Mouse (Mus musculus): Measurements from ENCODE around the gene Hydin. TPM values are rescaled to one million over a fixed set of nuclear protein-coding genes. Genes with fewer than 3 reads are reported as not detected.
"Not testable (repeated sequence)": the region's sequence is repeated elsewhere in the genome, so short reads cannot be mapped to it uniquely, and the experiment has no call there.

The Hydin gene
- total RNA-seq, 2 experiments from 2014 or later: 0.08 TPM

DNA sequence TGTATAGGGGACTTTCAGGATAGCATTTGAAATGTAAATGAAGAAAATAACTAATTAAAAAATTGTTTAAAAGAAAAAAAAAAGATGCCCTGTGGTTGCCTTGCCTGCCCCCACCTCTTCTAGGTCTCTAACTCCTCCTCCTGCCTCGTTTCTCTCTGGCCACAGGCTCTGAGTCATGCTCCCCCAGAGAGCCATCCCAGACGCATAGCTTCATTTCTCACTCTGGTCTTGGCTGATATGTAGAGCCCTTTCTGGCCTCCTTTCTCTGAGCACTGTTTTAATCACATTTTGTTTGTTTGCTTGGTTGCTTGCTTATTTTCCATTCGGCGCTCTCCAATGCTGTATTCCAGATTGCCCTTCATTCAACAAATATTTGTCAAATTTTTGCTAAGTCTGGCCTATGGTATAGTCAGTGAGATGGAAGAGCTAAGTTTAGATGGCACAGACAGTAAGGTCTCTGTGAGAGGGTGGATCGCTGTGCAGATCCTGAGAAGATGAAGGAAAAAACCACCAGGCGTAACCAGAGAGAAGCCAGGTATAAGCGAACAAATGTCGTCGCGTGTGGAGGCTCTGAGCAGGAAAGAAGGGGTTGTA is 57.3 kb downstream of the Hydin start:
- intact Hi-C loops (cut with DNase I): no loop called here
- no peak for DNase-seq (ENCODE audit: low spot score)

DNA sequence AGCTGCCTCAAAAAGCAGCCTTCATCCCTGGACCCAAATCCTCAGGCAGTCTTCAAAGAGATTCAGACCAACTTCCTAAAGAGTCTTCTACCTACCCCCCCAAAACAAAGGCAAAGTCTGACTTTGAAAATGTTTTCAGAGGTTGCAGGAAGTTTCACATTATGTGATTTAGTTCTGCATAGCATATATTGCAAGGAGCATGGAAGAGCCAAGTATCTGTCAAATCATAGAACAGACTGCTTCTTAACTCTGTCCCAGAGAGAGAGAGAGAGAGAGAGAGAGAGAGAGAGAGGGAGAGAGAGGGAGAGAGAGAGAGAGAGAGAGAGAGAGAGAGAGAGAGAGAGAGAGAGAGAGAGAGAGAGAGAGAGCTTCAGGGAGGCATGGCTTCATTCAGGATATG is 60.3 kb downstream of the Hydin start:
- intact Hi-C loops (cut with DNase I); DNase-seq (ENCODE audit: low spot score): not testable (repeated sequence)

DNA sequence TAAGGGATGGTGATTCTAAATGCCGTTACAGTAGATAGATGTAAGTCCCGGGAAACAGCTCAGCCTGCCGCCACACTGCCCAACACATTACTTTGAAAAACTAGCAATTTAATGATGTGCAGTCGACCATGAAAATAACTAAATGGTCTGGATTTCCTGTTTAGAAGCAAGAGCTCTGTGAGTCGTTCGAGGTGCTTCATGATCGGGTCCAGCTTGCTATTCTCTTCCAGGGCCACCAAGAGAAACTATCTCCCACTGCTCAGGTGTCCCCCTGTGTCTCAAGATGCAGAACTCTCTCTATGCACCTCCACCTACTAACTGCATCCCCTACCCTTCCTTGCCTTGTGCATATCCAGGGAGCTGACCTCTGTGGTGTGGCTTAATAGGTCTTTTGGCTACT is 66.6 kb downstream of the Hydin start:
- intact Hi-C loops (cut with DNase I): no loop called here
- DNase-seq (ENCODE audit: low spot score): no peak

DNA sequence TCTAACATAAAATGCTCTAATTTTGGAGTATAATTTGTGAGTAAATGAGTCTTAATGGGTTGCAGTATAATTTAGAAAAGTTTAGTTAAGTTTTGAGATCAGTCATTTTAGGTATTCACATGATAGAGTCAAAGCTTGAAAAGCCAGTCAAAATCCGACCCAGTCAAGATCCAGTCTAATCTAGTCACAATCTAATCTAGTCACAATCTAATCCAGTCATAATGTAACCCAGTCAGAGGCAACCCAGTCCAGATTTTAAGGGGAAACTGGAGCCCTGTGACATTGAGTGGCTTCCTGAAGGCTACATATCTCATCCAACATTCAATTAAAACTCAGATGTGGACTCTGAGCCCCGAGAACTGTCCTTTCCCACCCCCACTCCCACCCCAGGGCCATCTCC is 72.7 kb downstream of the Hydin start:
- no peak for DNase-seq (ENCODE audit: low spot score)
- intact Hi-C loops (cut with DNase I): no loop called here

DNA sequence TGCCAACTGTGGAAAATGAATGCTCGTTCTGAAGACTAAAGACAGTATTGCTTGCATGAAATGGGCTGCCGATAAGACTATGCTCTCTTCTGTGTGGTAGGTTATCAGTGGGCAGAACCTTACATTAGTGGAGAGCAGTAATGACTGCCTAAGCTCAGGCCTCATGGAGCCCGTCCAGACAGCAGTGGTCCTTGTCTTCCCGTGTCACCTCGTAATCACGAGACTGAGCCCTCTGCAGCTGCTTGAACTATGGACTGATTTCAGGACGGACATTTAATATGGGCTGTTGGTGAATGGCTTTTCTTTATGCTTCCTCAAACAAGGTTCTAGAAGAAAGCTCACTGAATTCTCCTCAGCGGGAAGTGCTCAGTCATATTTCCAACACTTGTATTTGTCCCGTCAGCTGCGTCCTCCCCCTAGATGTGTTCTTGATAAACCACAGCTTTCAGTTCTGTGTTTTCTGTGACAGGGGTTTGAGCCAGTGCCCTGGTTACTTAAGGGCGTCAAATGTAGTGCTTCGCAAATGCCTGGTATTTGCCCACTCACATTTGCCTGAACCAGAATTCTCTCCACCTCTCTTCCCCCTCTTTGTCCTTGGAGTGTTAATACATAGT is 73.4 kb downstream of the Hydin start:
- intact Hi-C loops (cut with DNase I): no loop called here
- DNase-seq (ENCODE audit: low spot score): no peak

DNA sequence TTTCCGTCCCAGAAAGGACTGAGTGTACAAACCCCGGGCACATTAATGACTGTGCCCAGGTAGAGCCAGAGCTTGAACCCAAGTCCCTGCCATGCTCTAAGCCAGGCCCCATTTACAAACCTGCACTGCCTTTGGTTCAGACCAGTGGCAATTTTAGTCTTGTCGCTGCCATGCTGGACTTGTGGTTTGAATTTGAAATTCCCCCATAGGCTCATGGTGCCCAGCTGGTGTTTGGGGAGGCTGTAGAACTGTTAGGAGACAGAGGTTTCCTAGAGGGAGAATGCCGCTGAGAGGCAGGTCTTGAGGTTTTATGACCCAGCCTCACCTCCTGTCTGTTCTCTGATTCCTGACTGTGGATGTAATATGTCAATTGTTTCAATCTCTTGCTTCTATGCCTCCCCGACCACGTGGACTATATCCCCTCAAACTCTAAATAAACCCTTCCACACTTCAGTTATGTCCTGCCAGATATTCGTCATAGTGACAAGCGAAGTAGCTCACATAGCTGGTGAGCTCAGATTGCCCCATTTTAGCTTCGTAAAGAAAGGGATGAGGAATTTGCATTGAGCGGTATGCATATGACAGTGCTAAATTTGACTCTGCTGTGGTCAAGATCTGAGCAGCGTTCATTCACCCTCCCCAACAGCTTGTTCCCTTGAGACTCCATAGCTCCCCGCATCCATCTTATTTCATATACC is 79.1 kb downstream of the Hydin start:
- DNase-seq (ENCODE audit: low spot score): no peak
- intact Hi-C loops (cut with DNase I): no loop called here

DNA sequence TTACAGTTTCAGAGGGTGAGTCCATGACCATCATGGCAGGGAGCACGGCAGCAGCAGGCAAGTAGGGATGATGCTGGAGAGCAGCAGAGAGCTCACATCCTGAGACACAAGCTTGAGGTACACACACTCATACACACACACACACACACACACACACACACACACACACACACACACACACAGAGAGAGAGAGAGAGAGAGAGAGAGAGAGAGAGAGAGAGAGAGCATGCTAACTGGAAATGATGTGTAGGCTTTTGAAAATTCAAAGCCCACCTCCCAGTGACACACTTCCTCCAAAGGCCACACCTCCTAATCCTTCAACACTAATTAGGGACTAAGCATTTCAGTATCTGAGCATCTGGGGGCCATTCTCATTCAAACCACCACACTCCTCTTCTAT is 80.1 kb downstream of the Hydin start:
- intact Hi-C loops (cut with DNase I): no loop called here

DNA sequence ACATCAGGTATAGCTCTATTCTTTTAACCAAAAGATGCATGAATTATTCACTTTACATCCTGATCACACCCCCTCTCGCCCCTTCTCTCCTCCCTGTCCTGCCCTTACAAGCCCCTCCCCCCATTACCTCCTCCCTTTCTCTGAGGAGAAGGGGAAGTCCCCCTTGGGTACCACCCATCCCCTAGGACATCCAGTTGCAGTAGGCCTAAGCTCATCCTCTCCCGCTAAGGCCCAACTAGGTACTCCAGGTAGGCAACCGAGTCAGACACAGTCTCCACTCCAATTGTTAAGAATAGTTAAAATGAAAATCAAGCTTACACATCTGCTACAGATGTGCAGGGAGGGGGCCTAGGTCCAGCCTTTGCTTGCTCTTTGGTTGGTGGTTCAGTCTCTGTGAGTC is 83.9 kb downstream of the Hydin start:
- intact Hi-C loops (cut with DNase I): no loop called here
- DNase-seq (ENCODE audit: low spot score): no peak

More for the DNA sequence above, 80.1 kb downstream of the Hydin start:
- no peak for DNase-seq (ENCODE audit: low spot score)

DNA sequence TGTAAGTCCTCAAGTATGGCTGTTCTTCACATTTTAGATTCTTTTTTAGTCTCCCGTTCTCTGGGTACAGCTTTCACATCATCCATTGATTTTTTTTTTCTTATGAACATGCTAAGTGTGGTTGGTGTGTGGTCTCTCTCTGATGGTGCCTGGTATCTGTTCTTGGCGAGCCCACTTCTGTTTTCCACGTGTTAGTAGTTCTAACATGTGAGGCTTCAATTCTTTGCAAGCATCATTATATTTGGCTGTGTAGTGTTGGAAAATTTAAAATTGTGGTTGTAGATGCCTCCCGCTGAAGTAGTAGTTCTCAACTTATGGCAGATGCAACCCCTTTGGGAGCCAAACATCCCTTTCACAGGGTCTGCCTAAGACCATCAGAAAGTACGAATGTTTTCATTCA is 85.1 kb downstream of the Hydin start:
- no peak for DNase-seq (ENCODE audit: low spot score)
- intact Hi-C loops (cut with DNase I): no loop called here

DNA sequence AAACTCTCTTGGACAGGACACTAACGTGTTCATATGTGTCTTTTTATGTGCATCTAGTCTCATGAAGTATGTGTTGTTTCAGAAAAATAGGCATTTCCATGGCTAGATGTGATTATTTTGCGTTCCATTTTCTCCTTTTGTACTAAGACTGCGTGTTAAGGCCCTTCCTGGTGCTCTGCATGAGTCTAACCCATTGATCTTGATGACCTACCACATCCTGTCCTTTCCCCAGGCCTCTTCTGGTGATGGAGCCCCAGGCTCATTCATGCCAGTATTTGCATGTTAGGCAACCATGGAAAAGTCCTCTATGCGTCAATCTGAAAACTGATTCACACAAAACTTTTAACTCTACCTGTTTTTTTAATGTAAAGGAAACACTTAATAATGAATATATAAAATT is 96.2 kb downstream of the Hydin start:
- intact Hi-C loops (cut with DNase I): no loop called here
- no peak for DNase-seq (ENCODE audit: low spot score)

DNA sequence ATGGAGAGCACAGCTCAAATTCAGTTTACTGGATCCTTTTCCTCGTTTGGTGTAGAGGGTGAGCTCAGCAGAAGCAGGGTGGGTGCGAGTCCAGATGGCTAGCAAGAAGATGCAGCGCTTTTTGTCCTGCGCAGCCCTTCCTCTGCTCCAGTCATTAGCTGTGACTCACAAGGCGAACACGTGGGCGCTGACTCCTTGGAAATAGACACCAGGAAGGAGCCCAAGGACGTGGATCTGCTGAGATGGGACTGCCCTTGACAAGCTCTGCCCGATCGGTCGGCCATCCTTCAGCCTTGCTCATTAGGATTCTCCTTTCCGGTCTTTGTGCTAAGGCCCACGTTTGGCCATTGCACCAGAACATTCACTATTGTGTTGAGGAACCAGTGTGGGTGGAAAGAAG is 106.1 kb downstream of the Hydin start:
- DNase-seq (ENCODE audit: low spot score): no peak
- intact Hi-C loops (cut with DNase I): no loop called here

DNA sequence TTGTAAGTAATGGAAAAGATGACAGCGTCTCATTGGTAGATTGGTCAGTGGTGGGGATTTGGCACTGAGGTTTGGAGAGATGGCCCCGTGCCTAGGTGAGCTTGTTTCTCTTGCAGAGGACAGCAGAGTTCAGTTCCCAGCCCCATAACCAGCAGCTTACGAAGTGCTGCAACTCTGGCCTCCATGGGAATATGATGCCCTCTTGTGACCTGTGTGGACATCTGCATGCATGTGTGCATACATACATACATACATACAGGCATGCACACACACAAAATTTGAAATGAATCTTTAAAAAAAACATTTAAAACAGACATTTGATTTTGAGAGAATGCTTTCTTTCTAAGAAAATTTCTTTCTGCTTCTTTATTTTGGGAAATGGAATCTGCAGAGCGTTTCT is 106.9 kb downstream of the Hydin start:
- intact Hi-C loops (cut with DNase I): no loop called here
- DNase-seq (ENCODE audit: low spot score): no peak

DNA sequence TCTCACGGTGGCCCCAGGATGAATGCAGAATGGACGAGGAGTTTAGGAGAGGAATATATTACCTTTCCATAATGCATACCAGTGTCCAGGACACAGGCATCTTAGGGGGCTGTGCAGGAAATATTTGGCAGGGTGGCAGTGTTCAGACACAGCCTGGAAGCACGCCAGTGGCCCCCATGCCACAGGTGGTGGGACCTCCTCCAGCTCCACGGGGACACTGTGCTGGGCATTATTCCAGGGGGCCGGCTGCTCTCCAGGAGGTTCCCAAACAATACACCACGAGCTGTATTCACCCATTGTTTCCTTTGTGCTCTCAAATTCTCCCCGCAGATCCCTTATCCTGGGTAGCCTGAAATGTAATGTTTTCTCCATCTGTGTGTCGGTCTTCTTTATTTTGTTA is 116.0 kb downstream of the Hydin start:
- DNase-seq (ENCODE audit: low spot score): no peak
- intact Hi-C loops (cut with DNase I): no loop called here

DNA sequence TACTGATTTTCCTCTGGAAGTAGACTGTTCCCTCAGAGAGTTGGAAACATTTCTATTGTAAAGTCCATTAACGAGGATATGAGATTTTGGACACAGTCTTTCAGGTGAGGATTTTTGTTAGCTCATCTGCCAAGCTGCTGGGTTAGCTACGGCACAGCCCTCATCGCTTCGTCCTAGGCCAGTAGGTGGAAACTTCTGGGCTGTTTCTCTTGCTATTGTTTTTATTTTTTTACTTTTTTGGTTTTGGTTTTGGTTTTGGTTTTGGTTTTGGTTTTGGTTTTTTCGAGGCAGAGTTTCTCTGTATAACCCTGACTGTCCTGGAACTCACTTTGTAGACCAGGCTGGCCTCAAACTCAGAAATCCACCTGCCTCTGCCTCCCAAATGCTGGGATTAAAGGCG is 117.9 kb downstream of the Hydin start:
- DNase-seq (ENCODE audit: low spot score); intact Hi-C loops (cut with DNase I): not testable (repeated sequence)

DNA sequence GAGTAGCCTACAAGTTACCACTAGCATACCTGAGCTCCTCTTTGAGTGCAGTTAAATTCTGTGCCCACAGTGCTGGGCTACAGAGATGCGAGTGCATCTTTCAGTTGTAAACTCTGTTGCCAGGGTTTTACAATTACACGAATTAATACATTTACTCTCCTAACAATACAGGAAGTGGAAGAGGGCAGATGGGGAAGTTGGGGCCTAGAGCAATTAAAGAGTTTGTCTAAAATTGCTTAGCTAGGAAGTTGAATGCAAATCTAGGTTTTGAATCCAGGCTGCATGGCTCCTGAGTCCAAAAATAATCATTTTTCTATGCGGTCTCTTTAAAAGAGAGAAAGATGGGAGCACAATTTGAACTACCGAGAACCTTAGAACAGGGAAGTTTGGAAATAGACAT is 128.9 kb downstream of the Hydin start:
- intact Hi-C loops (cut with DNase I): no loop called here
- no peak for DNase-seq (ENCODE audit: low spot score)

DNA sequence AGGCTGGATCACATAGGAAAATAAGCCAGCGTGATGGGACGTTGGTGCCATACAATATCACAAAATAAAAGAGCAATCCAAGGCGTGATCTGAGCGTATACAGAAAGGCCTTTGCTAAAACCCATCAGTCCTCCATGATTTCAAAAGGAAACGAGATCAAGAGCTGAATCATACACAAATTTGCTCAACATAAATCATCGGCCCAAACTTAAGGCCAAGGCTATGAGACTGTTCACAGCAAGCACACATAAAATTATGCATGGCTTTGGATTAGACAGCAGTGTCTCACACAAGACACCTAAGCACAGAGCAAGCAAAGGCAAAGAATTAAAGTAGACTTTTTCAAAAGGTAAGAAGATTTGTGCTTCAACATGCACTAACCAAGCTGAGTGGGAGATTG is 133.8 kb downstream of the Hydin start:
- DNase-seq (ENCODE audit: low spot score): no peak
- intact Hi-C loops (cut with DNase I): no loop called here

DNA sequence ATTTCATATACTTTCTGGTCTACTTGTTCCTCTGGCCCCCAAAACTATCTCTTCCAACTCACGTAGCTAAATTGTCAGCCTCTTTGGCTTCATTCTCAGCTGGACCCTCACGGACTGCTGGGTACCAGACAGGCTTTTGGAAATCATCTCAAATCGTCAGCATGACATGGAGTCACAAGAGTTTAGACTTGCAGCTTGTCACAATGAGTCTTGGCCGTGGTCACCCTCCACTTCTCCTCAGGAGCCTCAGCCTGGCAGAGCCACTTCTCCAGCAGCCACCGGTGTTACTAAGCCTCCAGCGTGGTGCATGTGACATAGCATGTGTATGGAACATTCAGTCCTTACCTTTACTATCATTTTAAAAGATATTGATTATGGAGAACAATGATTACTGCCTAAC is 135.5 kb downstream of the Hydin start:
- no peak for DNase-seq (ENCODE audit: low spot score)
- intact Hi-C loops (cut with DNase I): no loop called here

DNA sequence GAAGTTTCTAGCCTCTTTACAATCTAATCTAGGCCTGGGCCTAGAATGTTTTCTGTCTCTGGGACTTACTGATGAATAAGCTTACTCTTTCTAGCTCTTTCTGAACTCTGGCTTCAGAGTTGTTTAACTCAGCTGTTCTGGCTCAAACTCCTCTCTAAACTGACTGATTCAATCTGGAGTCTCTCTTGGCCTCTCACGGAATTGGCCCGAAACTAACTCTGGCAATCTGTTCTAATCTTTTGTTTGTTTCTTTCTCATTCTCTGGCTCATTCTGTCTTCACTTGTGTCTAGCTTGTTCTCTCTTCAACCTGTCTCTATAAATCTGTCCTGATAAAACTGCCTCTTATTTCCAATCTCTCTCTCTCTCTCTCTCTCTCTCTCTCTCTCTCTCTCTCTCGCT is 137.7 kb downstream of the Hydin start:
- DNase-seq (ENCODE audit: low spot score): no peak
- intact Hi-C loops (cut with DNase I): no loop called here

DNA sequence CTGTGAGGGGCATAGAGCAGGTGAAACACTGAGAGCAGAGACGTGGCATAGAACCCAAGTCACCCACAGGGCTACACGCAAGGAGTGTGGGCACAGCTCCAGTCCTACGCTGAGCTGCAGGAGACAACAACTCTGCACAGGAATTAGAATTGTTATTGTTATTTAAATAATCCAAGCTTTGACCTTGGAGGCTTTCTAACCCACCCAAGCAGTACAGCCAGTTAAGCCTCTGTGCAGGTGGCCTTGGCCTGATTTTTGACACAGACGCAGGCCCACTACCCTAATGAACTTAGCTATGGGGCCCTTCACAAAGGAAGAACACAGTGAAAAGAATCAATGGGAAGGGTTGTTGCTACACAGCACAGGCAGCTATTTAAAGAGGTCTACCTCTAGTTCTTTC is 148.3 kb downstream of the Hydin start:
- intact Hi-C loops (cut with DNase I): no loop called here

DNA sequence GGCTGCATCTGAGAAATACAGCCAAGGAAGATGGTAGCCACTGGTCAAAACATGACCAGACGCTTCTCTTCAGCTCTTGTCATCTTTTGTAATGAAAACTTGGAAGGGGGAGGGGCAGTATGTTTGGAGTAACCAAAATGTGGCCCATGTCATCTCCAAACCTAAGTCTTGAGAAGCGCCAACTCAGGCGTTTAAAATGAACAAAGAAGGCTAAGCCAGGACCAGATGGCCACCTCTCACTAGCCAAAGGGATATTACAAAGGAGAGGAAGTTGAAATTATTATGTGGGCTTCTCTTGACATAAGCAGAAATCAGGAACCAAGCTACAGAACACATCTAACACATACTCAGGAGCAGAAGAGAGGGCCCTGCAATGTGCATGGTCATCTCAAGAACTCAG is 150.2 kb downstream of the Hydin start:
- intact Hi-C loops (cut with DNase I): no loop called here
- no peak for DNase-seq (ENCODE audit: low spot score)

More for the DNA sequence above, 148.3 kb downstream of the Hydin start:
- no peak for DNase-seq (ENCODE audit: low spot score)

DNA sequence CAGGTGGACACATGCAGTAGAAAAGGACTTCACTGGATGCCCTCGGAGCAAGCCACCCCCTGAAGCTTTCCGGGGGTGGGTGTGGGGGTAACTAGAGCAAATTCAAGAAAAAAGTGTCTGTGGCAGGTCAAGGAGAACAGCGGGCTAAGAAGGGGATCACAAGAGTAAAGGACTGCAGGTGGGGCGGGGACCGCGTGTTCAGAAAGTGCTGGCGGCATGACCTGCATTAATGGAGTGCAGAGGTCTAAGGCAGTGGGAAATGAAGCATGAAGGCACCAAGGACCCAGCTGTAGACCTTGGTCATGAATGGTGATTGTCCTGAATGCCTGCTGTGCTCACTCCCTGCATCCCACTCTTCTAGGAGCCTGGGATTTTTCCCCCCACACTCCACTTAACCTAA is 151.0 kb downstream of the Hydin start:
- DNase-seq (ENCODE audit: low spot score): no peak
- intact Hi-C loops (cut with DNase I): no loop called here

DNA sequence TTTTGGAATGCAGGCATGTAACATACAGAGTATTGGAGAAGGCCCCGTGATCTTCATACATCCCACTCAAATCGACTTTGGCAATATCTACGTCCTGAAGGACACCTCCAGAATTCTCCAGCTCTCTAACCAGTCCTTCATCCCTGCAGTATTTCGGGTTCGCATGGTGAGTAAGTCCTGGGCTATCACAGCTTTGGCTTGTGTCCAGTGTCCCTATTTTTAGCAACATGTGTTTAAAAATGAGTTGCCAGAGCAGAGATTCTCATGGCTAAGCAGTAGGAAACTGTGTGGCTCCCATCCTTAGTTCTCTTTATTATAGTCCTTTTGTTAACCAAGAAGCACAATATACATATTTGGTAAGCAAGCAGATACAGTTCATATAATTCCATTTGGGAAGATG is 152.9 kb downstream of the Hydin start:
- DNase-seq (ENCODE audit: low spot score): no peak
- intact Hi-C loops (cut with DNase I): no loop called here

Measured in heart, postnatal 25 days (tissue).